Mouse (Mus musculus): ENCODE results near the gene Dhx37.
A peak's percentile ranks its signal among the peaks of the same experiment; 100 is the strongest.
"Not testable (repeated sequence)": the region's sequence is repeated elsewhere in the genome, so short reads cannot be mapped to it uniquely, and the experiment has no call there.

Gene Dhx37

DNA sequence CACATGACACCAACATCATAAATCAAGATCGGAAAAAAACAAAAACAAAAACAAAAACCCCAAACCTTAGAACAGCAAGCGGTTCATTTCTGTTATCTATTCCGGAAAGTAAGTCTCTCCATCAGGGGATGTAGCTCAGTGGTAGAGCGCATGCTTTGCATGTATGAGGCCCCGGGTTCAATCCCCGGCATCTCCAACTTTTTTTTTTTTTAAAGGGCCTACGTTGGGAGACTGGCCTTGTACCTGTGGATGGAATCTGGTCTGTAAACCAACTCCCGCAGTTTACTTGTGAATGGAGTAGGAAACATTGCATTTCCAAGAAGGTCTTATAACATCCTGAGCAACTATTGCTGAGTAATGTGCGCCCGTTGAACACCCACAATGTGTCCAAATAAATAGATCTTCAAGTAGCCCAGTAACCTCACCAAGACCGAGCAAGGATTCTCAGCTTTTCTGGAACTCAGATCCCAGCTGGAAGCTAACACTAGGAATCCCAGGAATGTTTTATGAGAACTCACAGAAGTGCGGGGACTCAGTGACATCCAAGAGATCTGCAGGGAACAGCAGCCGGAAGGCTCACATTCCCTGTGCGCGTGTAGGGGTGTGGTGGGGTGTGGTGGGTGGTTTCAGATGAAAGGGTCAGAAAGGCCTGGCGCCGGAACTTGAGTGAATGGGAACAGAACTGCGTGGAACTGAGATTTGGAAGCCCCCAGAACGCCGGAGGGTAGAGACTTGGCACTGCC, 24.4 kb downstream of the Dhx37 start:
- DNase-seq (ENCODE audit: extremely low read depth, low read depth, low spot score): no peak

DNA sequence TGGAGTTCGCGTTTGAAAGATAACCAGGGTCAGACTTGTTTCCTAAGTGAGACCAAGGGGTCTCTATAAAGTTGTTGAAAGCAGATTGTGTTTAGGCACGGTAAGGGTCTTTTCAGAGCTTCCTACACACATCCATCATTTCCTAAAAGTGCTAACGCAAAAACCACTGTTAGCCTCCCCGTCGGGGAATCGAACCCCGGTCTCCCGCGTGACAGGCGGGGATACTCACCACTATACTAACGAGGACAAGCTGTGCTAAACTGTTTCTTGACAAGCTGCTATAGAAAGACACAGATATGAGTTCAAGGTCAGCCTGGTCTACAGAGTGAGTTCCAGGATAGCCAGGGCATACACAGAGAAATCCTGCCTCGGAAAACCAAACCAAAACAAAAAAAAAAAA, 25.1 kb downstream of the Dhx37 start:
- no peak for DNase-seq (ENCODE audit: extremely low read depth, low read depth, low spot score)

DNA sequence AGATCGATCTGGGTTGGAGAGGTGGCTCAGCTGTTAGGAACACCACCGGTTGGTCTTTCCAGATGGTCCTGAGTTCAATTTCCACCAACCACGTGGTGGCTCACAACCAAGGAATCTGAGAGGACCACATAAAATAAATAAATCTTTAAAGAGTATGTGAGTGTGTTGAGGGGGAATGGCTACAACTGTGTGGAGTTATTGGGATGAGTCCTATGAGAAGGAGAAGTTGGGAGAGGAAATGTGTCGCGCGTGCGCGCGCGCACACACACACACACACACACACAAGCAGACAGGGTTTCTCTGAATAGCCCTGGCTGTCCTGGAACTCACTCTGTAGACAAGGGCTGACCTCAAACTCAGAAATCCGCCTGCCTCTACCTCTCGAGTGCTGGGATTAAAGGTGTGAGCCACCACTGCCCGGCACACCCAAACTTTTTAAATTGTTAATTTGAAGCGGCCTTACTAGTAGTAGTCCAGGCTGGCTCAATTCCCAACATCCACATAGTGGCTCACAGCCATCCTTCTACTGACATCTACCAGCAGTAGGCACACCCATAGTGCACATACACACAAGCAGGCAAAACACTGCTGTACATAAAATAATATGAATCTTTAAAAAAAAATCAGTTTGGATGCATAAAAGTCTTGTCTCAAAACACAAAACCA, 25.9 kb downstream of the Dhx37 start:
- no peak for DNase-seq (ENCODE audit: extremely low read depth, low read depth, low spot score)

DNA sequence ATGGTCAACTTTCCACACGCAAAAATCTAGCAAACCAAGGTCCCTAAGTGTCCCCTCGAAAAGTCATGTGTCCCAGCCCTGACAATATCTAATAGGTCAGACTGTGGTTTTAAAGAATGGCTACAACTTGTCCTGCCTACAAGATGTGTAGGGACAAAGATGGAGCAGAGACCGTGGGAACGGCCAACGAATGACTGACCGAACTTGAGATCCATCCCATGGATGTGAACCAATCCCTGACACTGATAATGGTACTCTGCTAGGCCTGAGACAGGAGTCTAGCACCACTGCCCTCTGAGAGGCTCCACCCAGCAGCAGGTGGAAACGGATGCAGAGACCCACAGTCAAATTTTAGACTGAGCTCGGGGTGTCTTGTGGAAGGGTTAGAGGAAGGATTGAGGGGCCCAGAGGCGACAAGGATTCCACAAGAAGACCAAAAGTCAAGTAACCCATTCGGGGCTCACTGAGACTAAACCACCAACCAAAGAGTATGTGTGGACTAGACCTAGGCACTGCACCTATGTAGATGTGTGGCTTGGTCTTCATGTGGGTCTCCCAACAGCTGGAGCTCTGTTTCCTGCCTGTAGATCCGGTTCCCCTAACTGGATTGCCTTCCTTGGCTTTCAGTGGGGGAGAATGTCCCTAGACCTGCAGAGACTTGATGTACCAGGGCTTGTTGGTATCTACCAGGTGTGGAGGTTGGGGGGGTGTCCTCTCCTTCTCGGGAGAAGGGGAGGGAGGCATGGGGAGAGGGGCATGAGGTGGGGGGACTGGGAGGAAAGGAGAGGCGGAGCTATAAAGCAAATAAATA, 26.7 kb downstream of the Dhx37 start:
- DNase-seq (ENCODE audit: extremely low read depth, low read depth, low spot score): no peak

DNA sequence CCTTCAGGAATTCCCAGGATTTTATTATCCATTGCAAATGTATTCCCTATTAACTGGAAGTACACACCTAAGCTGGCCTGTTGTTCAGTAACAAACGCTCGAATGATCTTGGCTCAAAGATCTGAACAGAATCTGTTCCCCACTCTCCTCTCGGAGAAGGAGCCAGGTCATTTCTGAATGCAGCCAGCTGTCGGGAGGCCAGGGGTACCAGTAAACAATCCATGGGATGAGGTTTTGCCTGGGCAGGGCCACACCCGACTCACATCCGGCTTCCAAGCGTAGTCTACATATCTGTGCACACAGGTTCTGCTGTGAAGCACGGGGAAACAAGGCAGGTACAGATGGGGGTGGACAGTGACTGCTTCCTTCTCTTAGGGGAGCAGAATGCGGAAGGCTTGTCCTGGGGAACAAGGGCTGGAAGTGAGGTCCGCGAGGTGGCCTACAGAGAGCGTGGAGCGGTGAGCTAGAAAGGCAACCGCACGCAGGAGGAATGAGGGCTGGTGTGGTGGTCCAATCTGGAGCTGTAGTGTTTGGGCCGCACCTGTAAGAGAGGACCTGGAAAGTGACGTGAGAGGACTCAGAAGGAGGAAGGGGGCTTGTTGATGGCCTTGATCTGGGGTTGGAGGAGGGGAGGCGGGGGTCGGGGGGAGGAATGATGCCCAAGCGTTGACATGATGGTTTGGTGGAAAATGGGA, 27.5 kb downstream of the Dhx37 start:
- no peak for DNase-seq (ENCODE audit: extremely low read depth, low read depth, low spot score)

DNA sequence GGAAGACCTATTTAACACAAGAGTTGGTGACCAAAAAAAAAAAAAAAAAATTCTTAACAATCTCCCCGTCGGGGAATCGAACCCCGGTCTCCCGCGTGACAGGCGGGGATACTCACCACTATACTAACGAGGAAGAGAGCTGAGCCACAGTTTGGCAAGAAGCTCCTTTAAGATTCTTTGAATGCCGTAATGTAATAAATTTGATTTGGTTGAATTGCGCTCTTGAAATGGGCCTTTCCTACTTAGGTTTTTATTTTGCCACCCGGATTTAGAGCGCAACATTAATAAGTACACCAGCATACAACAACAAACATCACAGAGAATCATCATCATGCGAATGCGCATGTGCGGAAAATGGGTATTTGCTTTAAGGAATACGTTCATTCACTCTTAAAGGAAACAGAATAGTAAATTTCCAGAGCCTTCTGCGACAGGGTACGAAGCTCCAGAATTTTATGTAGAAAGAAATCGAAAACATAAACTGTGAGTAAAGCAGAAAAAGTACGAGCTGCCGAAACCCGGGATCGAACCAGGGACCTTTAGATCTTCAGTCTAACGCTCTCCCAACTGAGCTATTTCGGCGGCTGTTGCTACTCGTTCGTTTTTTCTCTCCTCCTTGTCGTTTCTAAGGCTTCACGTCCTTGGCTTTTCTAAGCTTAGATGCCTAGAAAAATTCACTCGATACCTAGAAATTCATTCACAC, 28.2 kb downstream of the Dhx37 start:
- DNase-seq (ENCODE audit: extremely low read depth, low read depth, low spot score): no peak

DNA sequence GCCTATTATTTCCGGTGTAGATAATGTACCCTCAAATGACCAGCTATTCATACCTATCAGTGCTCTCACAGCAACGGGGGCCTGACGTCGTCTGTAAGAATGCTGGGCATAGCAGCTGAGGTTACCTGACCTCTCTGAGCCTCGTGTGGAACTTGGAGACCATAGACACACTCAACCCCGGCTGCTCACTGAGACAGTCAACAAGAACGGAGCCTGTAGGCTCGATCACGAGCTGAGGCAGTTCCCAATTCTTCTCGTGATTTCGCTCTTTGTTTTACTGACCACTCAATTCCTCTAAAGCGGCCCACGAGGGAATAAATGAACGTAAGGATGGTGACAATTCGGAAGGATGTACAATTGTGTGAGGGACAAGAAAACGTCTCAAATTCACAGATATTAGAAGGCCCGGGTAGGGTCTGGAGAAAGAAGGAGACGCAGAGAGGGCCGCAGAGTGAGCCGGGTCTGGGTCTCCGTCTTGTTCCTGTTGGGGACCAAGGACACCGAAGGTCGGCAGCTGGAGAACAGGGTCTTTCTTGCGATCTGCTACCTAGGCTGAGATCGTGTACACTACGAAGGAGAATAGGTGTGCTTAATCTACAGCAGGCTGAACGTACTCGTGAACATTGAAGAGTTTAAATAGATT, 28.9 kb downstream of the Dhx37 start:
- no peak for DNase-seq (ENCODE audit: extremely low read depth, low read depth, low spot score)

DNA sequence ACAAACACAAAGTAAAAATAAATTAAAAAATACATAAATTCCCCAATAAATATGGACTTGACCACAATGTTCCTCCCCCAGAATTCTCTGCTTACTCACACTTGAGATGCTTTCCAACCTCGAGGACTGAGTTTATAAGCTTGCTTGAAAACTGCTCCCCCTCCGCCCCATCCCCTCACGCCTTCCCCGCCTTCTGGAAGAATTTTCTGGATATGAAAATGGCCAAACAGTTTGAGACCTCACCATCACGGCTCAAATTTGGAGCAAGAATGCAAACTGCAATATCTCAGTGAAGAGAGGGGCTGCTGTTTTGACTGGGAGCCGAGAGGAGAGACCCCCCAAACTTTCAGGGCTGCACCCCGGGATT, 29.4 kb downstream of the Dhx37 start:
- DNase-seq (ENCODE audit: extremely low read depth, low read depth, low spot score): no peak

DNA sequence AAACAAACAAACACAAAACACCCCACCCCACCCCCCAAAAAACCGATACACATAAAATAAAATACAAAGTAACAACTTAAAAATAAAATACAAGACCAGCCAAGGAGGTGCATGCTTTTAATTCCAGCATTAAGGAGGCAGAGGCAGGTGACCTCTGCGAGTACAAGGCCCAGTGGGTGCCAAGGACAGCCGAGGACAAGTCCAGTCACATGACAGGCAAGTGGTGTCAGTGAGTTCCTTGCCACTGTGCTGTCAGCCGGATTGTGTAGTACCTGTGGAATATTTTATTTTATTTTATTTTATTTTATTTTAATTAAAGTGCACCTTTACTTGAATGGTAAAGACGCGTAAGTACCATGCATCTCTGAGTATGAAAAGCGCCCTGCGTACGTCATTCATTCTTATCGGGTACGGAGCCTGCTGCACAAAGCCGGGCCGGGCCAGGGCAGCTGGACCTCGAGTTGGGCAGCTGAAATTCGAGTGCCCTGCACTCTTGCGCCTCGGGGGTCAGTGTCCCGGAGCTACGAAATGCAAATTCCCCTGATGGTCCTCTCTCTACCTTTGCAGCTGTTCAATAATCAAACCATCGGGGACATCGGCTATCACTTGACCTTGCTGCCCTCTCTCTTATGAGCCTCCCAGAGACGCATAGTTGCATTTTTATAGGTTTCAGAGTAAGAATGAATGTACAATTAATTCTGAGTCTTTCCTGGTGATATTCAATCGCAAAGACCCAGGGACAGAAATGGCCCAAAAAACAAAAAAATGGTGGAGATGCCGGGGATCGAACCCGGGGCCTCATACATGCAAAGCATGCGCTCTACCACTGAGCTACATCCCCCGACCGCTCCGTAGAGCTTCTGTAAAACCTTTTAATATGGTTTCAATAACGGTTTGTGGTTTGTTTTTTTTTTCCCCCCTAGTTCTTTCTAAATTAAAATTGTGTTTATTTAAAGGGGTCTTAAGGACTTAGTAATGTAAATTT, 30.1 kb downstream of the Dhx37 start:
- DNase-seq (ENCODE audit: extremely low read depth, low read depth, low spot score): no peak

DNA sequence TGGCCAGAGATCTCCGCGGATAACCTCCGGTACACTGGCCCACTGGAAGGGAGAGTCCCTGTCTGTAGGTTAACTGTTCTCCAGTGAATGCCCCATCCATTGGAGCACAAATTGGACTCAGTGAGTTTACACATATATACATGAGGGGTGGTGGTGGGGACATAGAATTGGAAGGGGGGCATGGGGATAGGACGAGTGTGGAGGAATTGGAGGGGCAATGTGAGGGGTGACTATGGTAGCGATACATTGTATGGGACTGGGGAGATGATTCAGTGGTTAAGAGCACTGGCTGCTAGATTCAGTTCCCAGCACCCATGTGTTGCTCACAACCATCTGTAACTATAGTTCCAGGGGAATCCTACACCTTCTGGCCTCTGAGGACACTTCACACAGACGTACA, 30.9 kb downstream of the Dhx37 start:
- DNase-seq (ENCODE audit: extremely low read depth, low read depth, low spot score): no peak

DNA sequence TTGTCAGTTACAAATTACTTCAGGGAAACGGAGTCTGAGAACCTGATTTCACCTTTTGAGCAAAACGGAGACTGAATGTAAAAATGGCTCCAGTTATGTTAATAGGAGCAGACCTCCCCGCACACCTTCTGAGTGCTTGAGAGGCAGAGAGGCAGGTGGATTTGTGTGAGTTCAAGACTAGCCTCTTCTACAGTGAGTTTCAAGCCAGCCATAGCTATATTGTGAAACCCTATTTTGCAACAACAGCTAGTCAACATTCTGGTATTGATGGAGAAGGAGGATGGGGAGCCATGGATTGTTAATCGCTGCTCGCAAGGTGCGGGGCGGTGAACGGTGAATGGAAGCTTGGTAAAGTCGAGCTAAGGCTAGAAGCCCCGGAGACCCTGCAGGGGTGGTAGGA, 31.4 kb downstream of the Dhx37 start:
- DNase-seq (ENCODE audit: extremely low read depth, low read depth, low spot score): no peak

DNA sequence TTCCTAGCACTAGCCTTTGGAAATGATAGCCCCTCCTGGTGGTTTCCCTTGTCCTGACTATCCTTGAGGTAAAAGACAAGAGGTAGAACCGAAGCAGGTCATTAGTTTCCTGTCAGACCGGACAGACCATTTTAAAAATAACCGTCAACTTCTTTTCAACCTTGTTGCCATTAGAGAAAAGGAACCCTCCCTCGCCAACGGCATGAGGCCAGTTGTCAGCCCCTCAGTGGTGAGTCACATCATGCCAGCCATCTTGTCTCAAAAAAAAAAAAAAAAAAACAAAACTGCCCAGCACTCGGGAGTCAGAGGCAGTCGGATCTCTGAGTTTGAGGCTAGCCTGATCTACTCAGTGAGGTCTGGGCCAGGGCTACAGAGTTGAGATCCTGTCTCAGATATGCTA, 33.0 kb downstream of the Dhx37 start:
- DNase-seq (ENCODE audit: extremely low read depth, low read depth, low spot score): no peak

DNA sequence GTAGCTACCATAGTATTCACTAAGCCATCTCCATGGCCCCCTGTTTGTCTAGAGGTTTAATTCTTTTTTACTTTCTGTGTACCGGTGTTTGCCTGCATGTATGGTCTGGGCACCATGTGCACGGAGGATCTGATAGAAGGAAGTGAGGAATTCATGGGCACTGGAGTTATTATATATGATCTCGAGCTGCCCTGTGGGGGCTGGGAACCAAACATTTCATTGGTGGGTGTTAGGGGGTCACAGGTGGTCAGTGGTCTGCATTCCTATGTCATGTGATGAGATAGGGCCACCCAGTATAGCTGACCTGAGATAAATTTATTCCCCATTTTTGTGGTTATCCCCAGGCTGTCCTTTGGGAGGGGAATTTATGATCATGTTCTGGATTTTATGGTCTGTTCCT, 38.9 kb downstream of the Dhx37 start:
- no peak for DNase-seq (ENCODE audit: extremely low read depth, low read depth, low spot score)

DNA sequence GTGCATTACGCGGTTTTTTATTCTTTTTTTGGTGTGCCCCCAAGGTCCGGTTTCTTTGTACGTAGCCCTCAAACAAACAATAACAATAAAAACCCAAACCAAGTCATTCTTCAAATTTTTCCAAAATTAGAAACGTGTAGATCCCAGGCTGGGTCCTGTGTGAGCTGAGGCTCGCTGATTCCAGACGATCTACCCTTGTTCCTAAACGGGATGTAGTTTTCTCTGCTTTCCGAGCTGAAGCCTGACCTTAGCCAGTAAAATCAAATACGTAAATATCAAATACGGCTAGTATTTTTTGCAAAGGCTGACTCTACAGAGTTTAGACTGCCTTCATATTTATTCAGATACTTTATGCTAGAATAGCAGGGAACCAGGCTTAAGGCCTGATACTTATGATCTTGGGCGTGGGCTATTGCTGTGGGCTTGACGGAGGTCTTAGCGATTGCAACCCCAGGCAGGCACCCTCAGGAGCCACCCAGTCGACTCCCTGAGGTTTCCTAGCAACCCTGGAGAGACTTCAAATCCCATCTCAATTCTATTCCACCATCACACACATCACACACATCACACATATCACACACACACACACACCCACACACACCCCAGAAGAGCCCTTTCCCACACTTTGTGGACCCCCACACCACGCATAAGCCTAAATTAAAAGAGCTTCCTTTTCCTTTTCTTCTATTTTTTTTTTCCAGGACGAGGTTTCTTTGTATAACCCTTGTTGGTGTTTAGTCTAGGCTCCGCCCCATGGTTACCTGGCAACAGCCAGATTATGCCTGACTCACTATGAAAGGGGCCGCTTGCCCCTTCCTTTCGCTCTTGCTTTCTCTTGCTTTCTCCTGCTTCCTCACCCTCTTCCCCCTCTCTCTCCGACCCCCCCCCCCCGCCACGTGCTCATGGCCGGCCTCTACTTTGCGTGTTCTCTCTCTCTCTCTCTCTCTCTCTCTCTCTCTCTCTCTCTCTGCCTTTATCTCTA, 40.0 kb downstream of the Dhx37 start:
- DNase-seq (ENCODE audit: extremely low read depth, low read depth, low spot score): no peak

DNA sequence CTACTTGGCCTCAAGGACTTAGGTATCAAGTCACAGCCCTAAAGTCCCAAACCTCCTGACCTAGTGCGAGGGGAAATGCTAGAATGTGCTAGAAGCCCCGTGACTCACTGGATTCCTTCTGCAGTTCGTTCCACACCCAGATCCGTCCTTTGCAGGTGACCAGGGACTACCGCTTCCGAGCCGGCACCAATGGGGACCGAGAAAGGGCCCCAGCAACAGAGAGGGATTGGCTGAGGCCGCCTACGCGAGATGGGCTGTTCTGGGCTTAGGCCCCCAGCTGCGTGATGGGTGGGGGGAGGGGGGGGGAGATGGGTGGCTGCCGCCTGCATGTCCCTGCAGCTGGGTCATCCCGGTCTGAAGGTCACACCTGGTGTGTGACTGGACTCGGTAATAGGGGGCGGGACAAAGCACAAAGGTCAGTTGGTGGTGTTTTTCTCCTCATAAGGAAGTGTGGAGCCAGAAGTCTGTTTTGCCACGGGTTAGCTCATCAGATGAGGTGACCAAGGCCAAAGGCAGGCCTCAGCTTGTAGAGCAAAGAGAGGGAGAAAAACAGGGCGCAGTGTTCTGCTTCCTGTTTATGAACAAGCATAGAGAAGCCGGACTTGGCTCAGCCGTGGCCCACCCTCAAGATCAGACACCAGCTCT, 40.8 kb downstream of the Dhx37 start:
- peak; percentile 95 for DNase-seq (ENCODE audit: extremely low read depth, low read depth, low spot score)

DNA sequence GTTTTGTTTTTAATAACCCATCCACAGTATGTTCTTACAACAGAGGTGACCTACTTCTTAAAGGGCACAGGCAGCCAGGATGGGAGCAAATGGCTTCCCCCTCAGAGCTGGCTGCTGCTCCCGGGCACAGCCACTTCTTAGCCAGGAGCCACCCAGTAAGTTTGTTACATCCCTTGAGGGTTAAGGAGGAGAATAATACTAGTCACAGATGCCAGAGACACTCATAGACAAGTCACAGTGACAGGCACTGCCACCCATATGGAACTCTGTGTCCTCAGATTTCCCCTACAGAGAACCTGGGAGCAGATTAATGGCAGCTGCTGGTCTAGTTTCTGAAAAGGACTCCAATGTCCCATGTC, 41.3 kb downstream of the Dhx37 start:
- no peak for DNase-seq (ENCODE audit: extremely low read depth, low read depth, low spot score)

DNA sequence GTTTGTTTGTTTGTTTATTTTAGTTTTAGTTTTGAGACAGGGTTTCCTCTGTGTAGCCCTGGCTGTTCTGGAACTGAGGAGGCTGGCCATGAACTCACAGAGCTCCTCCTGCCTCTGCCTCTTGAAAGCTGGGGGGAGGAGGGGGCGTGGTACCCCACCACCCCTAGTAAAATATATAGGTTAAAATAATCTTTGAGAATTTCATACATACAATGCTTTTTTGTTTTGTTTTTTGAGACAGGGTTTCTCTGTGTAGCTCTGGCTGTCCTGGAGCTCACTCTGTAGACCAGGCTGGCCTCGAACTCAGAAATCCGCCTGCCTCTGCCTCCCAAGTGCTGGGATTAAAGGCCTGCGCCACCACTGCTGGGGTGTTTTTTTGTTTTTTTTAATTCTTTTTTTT, 41.7 kb downstream of the Dhx37 start:
- not testable (repeated sequence) for DNase-seq (ENCODE audit: extremely low read depth, low read depth, low spot score)

DNA sequence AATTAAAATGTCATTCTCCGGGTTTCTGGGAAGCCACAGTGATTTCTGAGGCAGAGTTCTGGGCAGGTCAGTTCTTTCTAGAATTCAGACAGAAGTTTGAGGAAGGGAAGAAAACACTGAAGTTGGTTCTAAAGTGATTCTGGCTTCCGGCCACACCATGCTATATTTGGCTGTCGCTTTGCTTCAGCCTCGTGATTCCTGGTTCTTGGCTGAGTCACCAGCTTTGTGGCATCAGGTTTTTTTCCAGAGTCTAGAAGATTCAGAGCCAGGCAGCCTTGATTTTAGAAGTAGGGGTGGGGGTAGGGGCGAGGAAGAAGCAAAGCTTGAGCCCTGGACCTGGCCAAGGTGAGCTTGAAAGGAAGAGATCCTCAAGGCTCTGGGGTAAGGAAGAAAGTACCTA, 42.3 kb downstream of the Dhx37 start:
- DNase-seq (ENCODE audit: extremely low read depth, low read depth, low spot score): no peak
